Mouse (Mus musculus) lung, embryonic 15.5 days (tissue): ENCODE results near the gene Alx3. TPM values are rescaled to one million over a fixed set of nuclear protein-coding genes. Genes with fewer than 3 reads are reported as not detected.

Experiments
- ATAC-seq: fragments of 200-750 bp; cut with Nextera tagmentation; 2 replicates; pipeline ENCODE4 v1.8.0; 2017; ENCODE audit warnings: moderate number of reproducible peaks, borderline replicate concordance; ENCODE audit not compliant: low FRiP score, low TSS enrichment; ENCODE audit errors: extremely low read depth
- H3K27ac ChIP-seq: fragments of 300-500 bp; sonication (generic); 2 replicates; pipeline ENCODE4 v1.5.1; 2015; ENCODE audit warnings: moderate library complexity, mild to moderate bottlenecking, inconsistent platforms
- H3K27me3 ChIP-seq: fragments of 300-500 bp; sonication (generic); 2 replicates; pipeline ENCODE4 v1.6.1; 2015; ENCODE audit warnings: inconsistent platforms
- H3K36me3 ChIP-seq: fragments of 300-500 bp; sonication (generic); 2 replicates; pipeline ENCODE4 v1.6.1; 2015; ENCODE audit warnings: inconsistent platforms
- H3K4me1 ChIP-seq: fragments of 300-500 bp; sonication (generic); 2 replicates; pipeline ENCODE4 v1.6.1; 2015; ENCODE audit warnings: inconsistent platforms
- H3K4me2 ChIP-seq: fragments of 300-500 bp; sonication (generic); 2 replicates; pipeline ENCODE4 v1.6.1; 2015; ENCODE audit warnings: inconsistent platforms, mild to moderate bottlenecking, moderate library complexity
- H3K4me3 ChIP-seq: fragments of 300-500 bp; sonication (generic); 2 replicates; pipeline ENCODE4 v1.5.1; 2015; ENCODE audit warnings: mild to moderate bottlenecking, inconsistent platforms
- H3K9ac ChIP-seq: fragments of 300-500 bp; sonication (generic); 2 replicates; pipeline ENCODE4 v1.6.1; 2015; ENCODE audit warnings: inconsistent platforms
- H3K9me3 ChIP-seq: fragments of 300-500 bp; sonication (generic); 2 replicates; pipeline ENCODE4 v1.6.1; 2016; ENCODE audit warnings: inconsistent platforms
- WGBS: fragments of 180-500 bp; shearing (Covaris S2); methylation state at CpG from one replicate; pipeline ENCODE4 v1.1.7; 2015; 5-methylcytosine and 5-hydroxymethylcytosine counted together
- polyA plus RNA-seq: library from polyadenylated mRNA; unstranded; fragments of >200 nt; fragmentation: Nextera tagmentation; extraction: Ambion mirVana; gene quantifications from 2 replicates; pipeline ENCODE4 v1.2.1, GENCODE M21; 2015

The Alx3 gene
- polyA plus RNA-seq, 1 experiment from 2014 or later = 0.24 TPM

GRCm38 (mm10) chr3:107586504-107586903 lies 8.3 kb upstream of the Alx3 start:
- Histone ChIP-seq H3K4me3 (no peak overlapping the region), H3K9me3 (no peaks in the 10 kb centered on the region), H3K4me1 (peaks cover 11% of the 10 kb centered on the region), H3K9ac (no peak overlapping the region), H3K4me2 (no peak overlapping the region), H3K27me3 (peaks cover 98% of the 10 kb centered on the region), H3K36me3 (no peaks in the 10 kb centered on the region), H3K27ac (no peak overlapping the region)
- no peak for ATAC-seq
- whole genome bisulfite sequencing = 42% methylated on average over 6 of the region's 6 CpGs

DNA sequence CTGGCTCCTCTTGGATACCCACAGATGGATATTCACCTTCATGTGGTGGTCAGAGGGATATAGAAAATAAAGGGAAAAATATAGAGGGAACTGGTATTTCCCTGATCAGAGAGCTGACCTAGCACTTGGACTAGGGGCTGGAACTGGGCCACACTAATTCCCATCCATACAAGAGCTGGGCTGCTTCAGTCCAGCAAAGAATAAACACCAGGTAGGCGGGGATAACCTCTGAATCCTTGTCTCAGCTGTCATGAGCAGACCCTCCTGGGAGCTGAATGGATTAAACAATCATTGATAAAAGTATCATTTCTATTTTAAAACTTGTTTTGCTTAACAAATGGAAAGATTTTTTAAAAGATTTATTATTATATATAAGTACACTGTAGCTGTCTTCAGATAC lies 3.2 kb upstream of the Alx3 start:
- H3K36me3 ChIP-seq = no peaks in the 10 kb centered on the region
- WGBS = 43% methylated on average over 1 of the region's 1 CpGs

DNA sequence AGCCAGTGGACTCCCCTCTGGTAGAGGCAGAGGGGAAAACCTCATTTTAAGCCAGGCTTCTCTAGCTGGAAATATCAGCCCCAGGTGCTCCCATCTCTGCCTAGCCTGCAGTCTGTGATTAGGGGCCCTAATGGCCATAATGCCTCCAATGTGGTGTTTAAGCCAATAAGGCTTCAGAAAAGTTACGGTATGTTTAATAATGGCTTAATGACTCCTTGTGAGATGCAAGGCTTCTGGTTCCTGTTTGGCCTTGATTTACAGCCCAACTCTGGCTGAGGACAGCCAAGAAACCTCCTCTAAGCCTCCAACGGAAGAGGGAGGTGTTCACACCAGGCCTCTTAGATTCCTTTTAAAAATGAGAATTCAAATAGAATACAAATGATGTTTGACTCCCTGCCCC lies 1.2 kb upstream of the Alx3 start:
- H3K9ac ChIP-seq = no peak overlapping the region
- H3K9me3 ChIP-seq = no peaks in the 10 kb centered on the region
- H3K4me1 ChIP-seq = peaks cover 12% of the 10 kb centered on the region
- ATAC-seq = no peak
- no peaks in the 10 kb centered on the region for H3K36me3 ChIP-seq
- H3K27me3 ChIP-seq = peaks cover 98% of the 10 kb centered on the region
- no peak overlapping the region for H3K4me3 ChIP-seq
- WGBS = 52% methylated on average over 2 of the region's 2 CpGs
- no peak overlapping the region for H3K4me2 ChIP-seq
- H3K27ac ChIP-seq = no peak overlapping the region

More for the DNA sequence above, 3.2 kb upstream of the Alx3 start:
- no peak overlapping the region for H3K4me2 ChIP-seq
- no peaks in the 10 kb centered on the region for H3K9me3 ChIP-seq
- no peak for ATAC-seq
- peaks cover 12% of the 10 kb centered on the region for H3K4me1 ChIP-seq
- no peak overlapping the region for H3K27ac ChIP-seq
- H3K4me3 ChIP-seq = no peak overlapping the region
- peaks cover 98% of the 10 kb centered on the region for H3K27me3 ChIP-seq
- H3K9ac ChIP-seq = no peak overlapping the region

DNA sequence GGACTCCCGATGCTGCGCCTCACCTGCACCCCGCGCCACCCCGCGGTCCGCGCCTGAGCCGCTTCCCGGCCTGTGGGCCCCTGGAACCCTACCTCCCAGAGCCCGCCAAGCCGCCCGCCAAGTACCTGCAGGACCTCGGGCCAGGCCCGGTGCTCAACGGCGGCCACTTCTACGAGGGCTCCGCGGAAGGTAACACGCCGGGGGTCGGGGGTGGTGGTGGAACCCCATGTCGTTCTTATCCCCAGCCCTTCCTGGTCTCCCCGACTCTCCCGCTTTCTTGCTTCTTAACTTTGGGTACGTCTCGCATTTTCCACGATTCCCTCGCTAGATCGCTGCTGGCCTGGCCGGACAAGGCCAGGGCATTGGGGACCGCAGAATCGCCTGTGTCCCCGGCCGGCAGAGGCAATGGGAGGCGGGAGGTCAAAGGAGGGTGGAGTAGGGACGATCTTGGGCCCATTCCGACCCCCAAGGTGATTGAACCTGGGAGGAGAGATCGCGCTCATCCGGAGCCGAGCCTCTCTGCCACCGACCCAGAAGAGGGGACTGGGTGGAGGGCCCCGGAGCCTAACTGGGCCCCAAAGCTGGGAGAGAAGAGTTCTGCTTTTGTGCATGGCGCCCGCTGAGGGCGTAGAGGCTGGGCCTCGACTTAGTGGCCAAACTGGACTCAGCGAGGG lies 570 bp downstream of the Alx3 start:
- Histone ChIP-seq H3K27me3 (peaks cover 98% of the 10 kb centered on the region), H3K36me3 (no peaks in the 10 kb centered on the region), H3K27ac (no peak overlapping the region), H3K9me3 (no peaks in the 10 kb centered on the region), H3K4me3 (peak overlapping the region; percentile 31), H3K4me2 (peak overlapping the region; percentile 54), H3K9ac (no peak overlapping the region), H3K4me1 (peaks cover 12% of the 10 kb centered on the region)
- ATAC-seq = peak; percentile 41; the same call in 1 of the 2 replicates
- WGBS = under 1% methylated on average over 43 of the region's 50 CpGs

DNA sequence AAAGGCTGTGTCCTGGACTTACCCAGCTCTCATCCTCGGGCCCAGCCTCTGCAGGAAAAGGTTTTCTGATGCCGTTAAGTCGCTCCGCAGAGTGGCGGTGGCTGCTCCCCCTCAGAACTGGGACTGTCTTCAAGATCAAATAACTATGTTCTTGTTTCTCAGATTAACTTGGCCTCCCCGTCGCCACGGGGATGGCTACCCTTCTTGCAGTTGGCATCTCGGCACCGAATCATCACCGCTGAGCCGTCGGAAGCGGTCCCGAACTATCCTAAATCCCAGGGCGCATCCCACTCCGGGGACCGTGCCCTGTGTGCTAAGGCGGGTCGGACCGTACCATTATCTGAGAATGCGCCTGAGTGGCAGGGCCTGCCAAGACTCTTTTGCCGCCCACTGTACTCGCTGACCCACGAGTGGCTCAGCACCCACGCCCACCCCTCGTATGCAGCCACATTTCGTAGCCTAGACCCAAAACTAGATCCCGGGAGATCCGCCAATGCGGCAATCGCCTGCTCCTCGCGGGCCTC lies 1.2 kb downstream of the Alx3 start:
- no peak for ATAC-seq
- Histone ChIP-seq H3K27me3 (peaks cover 100% of the 10 kb centered on the region), H3K4me2 (peak overlapping the region; percentile 54; the same call in 1 of the 2 replicates), H3K27ac (no peak overlapping the region), H3K4me1 (peaks cover 12% of the 10 kb centered on the region), H3K36me3 (no peaks in the 10 kb centered on the region), H3K9ac (no peak overlapping the region), H3K9me3 (no peaks in the 10 kb centered on the region), H3K4me3 (peak overlapping the region; percentile 31; the same call in 1 of the 2 replicates)
- 2% methylated on average over 34 of the region's 34 CpGs for WGBS

DNA sequence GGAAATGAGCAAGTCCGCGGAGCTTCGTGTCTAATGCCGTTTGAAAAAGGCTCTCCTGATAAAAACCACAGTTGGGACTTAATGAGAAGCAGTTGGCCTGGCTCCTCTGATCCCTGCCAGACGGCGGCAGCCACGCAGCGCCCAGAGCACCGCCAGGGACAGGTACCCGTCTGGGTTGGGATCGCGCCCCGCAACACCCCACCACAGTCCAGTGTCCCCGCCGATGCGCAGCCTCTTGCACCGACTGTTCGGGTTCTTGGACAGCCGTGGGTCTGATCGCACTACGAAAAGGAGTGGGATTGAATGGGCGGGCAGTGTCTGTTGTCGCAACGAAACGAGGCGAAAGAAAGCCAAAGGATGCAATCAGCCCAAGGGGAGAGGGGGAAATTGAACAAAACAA lies 1.7 kb downstream of the Alx3 start:
- H3K4me1 ChIP-seq = peaks cover 12% of the 10 kb centered on the region
- H3K36me3 ChIP-seq = no peaks in the 10 kb centered on the region
- no peak overlapping the region for H3K27ac ChIP-seq
- no peak for ATAC-seq
- peaks cover 100% of the 10 kb centered on the region for H3K27me3 ChIP-seq
- no peak overlapping the region for H3K9ac ChIP-seq
- no peak overlapping the region for H3K4me3 ChIP-seq
- no peak overlapping the region for H3K4me2 ChIP-seq
- WGBS = under 1% methylated on average over 26 of the region's 26 CpGs
- no peaks in the 10 kb centered on the region for H3K9me3 ChIP-seq

DNA sequence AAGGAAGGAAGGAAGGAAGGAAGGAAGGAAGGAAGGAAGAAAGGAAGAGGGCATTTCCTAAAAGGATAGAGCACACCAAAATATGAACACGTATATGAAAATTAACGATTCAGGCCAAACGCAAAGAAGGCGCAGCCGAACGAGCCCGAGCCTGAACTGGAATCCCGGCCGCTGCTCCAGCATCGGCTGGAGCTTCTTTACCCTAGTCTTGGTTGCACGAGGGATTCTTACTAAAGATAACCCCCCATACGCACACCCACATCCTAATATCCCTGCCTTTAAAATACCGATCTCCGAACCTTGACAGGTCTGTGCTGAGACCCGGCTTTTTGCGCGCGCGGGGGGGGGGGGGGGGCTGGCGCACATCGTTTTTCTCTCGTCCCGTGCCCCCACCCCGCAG lies 2.3 kb downstream of the Alx3 start:
- H3K36me3 ChIP-seq = no peaks in the 10 kb centered on the region
- ATAC-seq = no peak
- 1% methylated on average over 23 of the region's 24 CpGs for WGBS

DNA sequence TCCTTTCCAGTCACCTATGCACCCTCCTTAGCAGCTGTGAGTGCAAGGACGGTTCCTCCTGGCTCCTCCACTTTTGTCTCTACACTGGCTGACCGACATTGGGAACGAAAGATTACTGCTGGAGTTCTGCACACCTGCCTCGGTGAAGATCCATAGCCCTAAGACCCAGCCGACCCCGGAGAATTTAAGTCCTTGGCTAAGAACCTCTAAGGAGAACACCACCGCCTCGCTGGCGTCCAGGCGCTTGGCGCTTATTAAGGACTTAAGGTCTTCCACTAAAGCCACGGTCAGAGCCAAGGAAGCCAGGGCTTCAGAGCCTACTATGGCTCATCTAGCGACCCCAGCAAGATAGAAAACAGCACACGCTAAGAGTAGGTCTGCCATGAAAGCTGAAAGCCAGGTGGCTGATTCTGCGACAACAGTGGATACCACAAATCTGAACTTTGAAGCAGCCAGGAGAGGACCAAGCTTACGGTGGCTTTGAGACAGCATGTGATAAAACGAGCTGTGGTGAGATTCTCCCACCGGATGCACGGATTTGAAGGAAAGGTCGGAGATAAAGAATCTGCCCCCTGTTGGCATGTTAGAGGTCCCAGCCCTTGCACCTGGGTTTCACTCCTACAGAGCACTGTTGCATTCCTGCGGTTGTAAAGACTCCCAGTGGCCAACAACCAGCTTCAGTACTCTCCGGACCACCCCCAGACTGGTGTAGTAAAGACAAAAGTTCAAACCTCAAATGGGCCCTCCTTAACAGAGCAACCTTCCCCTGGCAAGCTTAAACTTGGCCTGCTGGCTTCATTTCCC lies 3.0 kb downstream of the Alx3 start:
- Histone ChIP-seq H3K27ac (no peak overlapping the region), H3K27me3 (peaks cover 100% of the 10 kb centered on the region), H3K4me1 (peaks cover 12% of the 10 kb centered on the region), H3K4me2 (no peak overlapping the region), H3K36me3 (no peaks in the 10 kb centered on the region), H3K9me3 (no peaks in the 10 kb centered on the region), H3K4me3 (no peak overlapping the region), H3K9ac (no peak overlapping the region)
- ATAC-seq = no peak
- WGBS = 7% methylated on average over 22 of the region's 22 CpGs

More for the DNA sequence above, 2.3 kb downstream of the Alx3 start:
- Histone ChIP-seq H3K9ac (no peak overlapping the region), H3K27me3 (peaks cover 100% of the 10 kb centered on the region), H3K4me1 (peaks cover 12% of the 10 kb centered on the region), H3K9me3 (no peaks in the 10 kb centered on the region), H3K4me2 (no peak overlapping the region), H3K4me3 (no peak overlapping the region), H3K27ac (no peak overlapping the region)

GRCm38 (mm10) chr3:107600127-107600526 lies 5.3 kb downstream of the Alx3 start:
- Histone ChIP-seq H3K9ac (no peak overlapping the region), H3K9me3 (no peaks in the 10 kb centered on the region), H3K27ac (no peak overlapping the region), H3K4me3 (no peak overlapping the region), H3K36me3 (no peaks in the 10 kb centered on the region), H3K4me1 (peaks cover 8% of the 10 kb centered on the region), H3K27me3 (peaks cover 93% of the 10 kb centered on the region), H3K4me2 (no peak overlapping the region)
- ATAC-seq = no peak
- 36% methylated on average over 6 of the region's 6 CpGs for WGBS

DNA sequence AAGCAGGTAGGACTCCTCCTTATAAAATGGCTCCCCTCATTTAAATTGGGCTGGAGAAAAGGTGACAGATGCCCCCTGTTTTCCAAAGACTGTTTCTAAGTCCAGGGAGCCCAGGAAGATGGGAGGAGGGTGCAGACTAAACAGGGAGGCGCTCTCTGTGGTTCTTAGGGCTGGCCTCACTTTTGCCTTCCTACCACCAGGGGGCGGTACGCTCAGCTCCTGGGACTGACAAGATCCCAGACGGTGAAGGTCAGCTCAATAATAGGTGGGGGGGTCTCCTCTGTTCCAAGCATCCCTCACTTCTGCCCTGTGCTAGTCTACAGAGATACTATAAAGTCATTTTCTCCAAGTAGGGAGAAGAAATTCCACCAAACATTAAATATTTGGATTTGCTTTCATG lies 10.5 kb downstream of the Alx3 start:
- WGBS = 8% methylated on average over 4 of the region's 4 CpGs
- Histone ChIP-seq H3K4me2 (no peak overlapping the region), H3K36me3 (no peaks in the 10 kb centered on the region), H3K9me3 (no peaks in the 10 kb centered on the region), H3K27ac (no peak overlapping the region), H3K27me3 (peaks cover 41% of the 10 kb centered on the region), H3K9ac (no peak overlapping the region), H3K4me1 (no peaks in the 10 kb centered on the region), H3K4me3 (no peak overlapping the region)
- no peak for ATAC-seq

GRCm38 (mm10) chr3:107607221-107607620 lies 12.4 kb downstream of the Alx3 start:
- 69% methylated on average over 8 of the region's 8 CpGs for WGBS
- Histone ChIP-seq H3K9ac (no peak overlapping the region), H3K9me3 (no peaks in the 10 kb centered on the region), H3K27ac (no peak overlapping the region), H3K4me1 (no peaks in the 10 kb centered on the region), H3K27me3 (peaks cover 22% of the 10 kb centered on the region), H3K4me2 (no peak overlapping the region), H3K36me3 (peaks cover 7% of the 10 kb centered on the region), H3K4me3 (no peak overlapping the region)
- no peak for ATAC-seq

GRCm38 (mm10) chr3:107608808-107609207 lies 14.0 kb downstream of the Alx3 start:
- no peak overlapping the region for H3K9ac ChIP-seq
- H3K27me3 ChIP-seq = peaks cover 12% of the 10 kb centered on the region
- WGBS = 42% methylated on average over 4 of the region's 4 CpGs
- H3K4me2 ChIP-seq = no peak overlapping the region
- no peaks in the 10 kb centered on the region for H3K9me3 ChIP-seq
- H3K36me3 ChIP-seq = peaks cover 23% of the 10 kb centered on the region
- H3K27ac ChIP-seq = no peak overlapping the region
- no peak overlapping the region for H3K4me3 ChIP-seq
- no peak for ATAC-seq
- no peaks in the 10 kb centered on the region for H3K4me1 ChIP-seq
